Mouse (Mus musculus) cerebellum, adult (tissue): ENCODE data around the gene 1700025C18Rik.

Experiments used
- ATAC-seq: cut with Nextera tagmentation; 2 replicates; pipeline ENCODE4 v1.9.2; 2017; ENCODE audit warnings: mild to moderate bottlenecking, moderate library complexity, mixed read lengths; ENCODE audit not compliant: insufficient number of reproducible peaks, low FRiP score, low TSS enrichment

1700025C18Rik gene

DNA sequence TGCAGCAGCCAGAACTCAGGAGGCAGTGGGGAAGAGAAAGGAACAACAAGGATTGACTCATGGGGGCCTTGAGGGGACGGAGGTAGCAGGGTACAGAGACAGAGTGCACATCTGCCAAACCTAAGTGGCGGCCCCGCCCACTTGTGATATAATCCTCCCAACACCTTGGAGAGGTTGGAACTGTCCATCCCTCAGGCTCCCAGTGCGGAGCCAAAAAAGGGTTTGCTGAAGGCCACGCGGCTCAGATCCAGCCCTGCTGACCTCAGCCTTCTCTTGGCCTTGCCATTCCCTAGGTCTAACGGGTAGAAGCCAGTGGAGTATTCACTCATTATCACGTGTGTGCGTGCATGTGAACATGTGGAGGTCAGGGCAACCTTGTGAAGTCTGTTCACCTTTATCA, 9.9 kb downstream of the 1700025C18Rik start:
- ATAC-seq: no peak

DNA sequence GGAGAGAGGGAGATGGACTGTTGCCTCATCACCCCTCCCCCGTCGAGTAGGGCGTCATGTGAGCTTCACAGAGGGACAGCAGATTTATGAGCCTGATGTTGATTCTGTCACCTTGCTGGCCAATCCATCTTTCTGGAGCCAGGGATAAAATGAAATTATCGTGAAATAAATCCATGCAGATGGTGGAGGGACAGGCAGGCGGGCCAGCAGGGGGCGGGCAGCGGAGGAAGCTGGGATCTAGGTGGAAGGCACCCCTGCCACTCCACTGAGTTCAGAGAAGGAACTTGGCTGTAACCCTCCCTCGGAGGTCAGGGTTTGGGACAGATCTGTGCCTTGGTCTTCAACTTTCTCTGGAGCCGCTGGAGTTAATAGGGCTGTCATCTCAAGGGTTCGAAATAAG, 11.9 kb downstream of the 1700025C18Rik start:
- ATAC-seq: no peak

DNA sequence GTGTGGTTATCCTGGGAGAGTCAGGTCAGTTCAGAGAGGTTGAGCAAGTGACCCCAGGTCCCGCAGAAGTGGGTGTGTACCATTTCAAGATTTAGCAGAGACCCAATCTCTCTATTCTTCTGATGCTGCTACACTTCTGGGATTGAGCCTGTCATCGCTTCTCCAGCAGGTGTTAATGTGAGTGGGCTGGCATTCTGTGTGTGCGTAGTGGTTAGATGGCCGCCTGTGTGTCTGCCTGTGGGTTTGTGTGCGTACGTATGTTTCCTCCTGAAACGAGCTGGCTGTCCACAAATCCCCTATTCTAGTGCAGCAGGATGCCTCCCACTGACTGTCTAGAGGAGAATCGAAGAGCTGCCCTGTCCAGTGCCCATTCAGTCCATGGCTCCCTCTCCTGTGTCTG, 12.5 kb downstream of the 1700025C18Rik start:
- no peak for ATAC-seq

DNA sequence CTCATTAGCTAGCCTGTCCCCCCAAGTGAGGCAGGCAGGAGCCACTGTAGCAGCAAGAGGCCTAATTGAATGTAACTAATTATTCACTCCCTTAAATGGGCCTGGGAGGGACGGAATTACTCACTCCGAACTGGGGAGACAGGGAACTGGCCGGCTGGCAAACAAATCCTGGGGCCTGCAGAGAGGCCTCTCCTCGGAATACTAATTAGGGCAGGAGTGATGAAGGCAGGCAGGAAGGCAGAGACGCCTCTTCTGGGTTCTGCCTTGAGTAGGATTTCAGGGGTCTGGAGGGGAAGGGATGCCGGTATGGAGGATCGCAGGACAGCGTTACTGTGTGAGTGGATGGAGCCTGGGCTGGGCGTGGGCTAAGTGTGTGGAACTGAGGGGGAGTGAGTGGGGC, 13.5 kb downstream of the 1700025C18Rik start:
- ATAC-seq: no peak

DNA sequence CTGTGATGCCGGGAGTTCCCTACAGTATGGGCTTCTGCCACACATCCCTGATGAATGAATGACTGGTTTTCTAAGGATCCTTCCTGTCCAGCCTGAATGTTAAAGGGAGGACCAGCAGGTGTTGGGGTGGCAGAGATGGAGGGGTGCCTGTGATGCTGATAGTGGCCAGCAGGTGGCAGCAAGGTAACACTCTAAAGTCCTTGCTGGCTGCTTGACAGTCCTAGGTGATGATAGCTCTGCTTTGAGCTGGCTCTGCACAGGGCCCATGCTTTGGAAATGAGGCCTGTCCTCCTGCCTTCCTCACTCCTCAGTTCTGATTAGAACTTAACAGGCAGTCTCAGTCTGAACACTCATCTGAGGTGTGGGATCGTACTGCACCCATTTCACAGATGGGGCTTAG, 15.6 kb downstream of the 1700025C18Rik start:
- ATAC-seq: peak; percentile 16; the same call in 1 of the 2 replicates

DNA sequence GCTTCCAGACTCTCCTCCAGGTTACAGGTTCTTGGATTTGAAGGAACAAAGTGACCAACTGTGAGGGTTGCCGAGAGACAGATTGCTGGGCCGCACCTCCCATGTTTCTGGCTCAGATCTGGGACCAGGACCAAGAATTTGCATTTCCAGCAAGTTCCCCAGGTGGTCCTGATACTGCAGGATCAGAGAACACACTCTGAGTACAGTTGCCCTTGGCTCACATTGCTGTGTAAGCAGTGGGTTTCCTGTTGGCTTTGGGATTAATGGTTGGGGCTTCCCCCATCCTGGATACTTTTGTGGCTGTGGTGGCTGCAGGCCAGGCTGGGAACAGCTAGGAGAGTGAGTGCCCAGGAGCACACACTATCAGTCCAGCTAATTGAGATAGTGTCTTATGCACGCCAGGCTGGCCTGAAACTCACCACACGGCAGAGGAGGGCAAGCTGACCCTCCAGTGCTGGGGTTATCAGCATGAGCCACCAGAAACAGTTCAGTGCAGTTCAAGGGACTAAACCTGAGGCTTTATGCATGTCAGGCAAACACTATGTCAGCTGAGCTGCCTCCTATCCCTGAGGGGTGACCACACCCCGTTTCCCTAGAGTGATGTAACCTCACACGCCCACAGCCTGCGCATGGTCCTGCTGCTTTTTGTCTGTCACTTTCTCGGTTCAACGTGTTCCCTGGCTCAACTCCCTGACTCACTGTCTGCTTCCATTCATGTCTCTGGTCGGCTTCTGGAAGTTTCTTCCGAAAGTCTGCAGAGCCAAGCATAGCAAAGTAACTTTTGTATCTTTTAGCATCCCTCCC, 16.3 kb downstream of the 1700025C18Rik start:
- ATAC-seq: peak; percentile 36; the same call in 1 of the 2 replicates

DNA sequence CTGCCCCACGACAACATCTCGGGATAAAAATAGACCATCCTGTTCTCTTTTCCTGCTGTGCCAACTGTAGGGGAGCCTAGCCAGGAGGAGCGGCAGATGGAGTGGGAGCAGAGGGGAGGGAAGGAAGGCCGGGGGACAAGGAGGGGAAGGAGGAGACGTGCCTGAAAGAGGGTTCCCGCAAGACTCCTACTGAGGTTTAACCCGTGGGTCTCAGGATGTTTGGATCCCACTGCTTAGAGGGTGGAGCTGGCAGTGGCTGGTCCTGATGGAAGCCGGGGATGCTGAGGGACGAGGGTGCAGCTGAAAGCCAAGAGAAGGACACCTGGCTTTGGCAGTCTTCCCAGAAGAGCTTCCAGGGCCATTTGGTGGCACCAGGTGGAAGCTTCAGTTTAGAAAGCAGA, 17.2 kb downstream of the 1700025C18Rik start:
- ATAC-seq: peak; percentile 38; the same call in 1 of the 2 replicates

DNA sequence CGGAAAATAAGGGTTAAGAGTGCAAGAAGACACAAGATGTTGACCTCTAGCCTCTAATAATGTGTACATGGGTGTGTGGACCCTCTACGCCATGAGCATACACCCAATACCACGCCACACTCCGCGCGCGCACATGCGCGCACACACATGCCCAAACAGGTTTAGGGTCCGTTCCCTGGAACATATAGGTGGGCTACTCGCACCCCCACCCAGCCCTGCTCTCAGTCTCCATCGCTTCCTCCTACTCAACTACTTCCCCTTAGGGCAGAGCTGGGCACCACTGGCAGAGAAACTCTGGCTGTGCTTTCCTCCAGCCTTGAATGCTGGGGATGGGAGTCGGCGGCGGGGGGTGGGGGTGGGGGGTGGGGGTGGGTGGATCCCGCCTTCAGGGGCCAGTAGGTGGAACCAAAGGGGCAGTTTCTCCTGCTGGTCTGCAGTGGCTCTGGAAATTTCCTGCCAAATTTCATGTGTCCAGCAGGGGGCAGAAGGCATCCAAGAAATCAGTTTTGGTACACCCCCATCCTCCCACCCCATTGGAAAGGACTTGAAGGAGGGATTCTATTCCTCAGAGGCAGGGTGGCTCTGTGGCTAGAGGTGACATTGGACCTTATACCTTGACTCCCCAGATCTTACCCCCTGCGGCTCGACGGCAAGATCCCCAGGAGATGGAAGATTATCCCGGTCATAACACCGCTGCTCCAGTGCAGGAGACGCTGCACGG, 20.3 kb downstream of the 1700025C18Rik start:
- no peak for ATAC-seq

DNA sequence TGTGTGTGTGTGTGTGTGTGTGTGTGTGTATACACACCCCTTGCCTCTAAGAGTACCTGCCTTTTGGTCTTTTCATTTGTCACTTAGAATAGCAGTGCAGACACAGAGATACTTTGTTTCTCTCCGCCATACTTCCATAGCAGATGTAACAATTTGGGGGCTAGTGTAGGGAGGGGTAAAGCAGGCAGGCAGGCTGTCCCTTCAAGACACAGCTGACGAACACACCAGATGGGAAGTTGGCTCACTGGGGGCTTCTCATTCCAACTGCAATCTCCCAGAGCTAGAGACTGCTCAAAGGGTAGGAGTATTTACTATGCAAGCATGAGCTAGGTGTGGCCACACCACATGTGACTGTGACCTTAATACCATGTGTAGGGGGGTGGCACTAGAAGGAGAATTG, 21.7 kb downstream of the 1700025C18Rik start:
- ATAC-seq: no peak

DNA sequence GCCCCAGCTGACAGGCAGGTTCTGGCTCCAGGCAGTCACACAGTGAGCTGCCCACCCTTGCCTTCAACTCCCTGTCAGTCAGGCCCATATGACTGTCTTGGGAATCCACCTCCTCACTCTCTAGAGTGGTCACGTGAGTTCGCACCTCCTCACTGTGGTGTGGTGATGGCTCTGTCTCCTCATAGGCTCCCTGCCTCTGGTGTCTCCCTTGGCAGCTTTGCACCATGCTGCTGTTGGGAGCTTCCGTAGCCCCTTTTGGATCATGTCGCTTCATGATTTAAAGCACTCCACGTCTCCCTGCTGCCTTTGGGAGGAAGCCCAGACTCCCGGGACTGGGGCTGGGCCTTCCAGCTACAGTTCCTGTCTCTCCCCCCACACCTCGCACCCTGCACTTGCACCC, 26.1 kb downstream of the 1700025C18Rik start:
- no peak for ATAC-seq

DNA sequence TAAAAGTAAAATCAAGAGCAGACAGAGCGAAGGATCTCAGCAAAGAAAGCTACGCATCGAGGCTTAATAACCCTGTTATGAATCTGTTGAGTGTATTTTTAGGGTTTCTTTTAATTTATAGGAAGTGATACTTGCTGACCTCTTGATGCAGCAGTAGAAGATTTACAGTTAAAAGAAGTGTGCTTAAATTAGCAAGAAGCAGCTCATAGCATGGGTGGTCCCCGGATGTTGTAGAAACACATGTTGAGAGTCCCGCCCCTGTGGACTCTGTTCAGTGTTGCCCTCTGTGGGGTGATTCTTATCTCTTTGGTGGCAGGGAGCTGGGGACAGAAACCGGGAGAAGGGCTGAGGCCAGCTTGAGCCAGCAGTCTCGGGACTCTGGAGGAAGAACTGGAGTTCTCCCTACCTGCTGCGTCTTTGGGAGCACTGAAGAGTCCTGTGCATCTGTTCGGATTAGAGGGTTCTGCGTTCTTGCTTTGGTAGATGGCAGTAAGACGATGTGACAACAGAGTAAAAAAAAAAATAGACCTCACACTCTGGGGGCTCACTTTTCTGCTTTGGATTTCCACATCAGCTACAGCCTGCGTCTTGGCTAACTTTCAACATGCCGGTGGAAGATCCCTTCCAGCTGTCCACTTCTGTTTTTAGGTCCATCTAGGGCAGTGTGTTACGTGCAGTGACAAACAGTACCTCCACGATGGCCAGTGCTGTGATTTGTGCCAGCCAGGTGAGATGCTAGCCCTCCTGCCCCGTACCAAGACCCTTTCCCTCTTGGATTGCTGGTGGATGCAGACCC, 28.7 kb downstream of the 1700025C18Rik start:
- ATAC-seq: no peak

DNA sequence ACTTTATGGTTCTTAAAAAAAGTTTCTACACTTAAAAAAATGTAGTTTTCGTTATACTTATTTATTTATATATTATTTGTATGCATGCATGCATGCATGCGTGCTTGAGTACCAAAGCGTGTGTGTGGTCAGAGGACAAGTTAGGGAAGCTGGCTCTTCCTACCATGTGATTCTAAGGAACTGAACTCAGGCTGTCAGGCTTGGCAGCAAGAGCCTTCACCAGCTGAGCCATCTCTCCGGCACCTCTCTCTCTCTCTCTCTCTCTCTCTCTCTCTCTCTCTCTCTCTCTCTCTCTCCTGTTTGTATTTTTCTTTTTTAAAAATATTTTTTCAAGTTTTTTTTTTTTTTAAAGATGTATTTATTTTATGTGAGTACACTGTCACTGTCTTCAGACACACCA, 30.6 kb downstream of the 1700025C18Rik start:
- no peak for ATAC-seq

DNA sequence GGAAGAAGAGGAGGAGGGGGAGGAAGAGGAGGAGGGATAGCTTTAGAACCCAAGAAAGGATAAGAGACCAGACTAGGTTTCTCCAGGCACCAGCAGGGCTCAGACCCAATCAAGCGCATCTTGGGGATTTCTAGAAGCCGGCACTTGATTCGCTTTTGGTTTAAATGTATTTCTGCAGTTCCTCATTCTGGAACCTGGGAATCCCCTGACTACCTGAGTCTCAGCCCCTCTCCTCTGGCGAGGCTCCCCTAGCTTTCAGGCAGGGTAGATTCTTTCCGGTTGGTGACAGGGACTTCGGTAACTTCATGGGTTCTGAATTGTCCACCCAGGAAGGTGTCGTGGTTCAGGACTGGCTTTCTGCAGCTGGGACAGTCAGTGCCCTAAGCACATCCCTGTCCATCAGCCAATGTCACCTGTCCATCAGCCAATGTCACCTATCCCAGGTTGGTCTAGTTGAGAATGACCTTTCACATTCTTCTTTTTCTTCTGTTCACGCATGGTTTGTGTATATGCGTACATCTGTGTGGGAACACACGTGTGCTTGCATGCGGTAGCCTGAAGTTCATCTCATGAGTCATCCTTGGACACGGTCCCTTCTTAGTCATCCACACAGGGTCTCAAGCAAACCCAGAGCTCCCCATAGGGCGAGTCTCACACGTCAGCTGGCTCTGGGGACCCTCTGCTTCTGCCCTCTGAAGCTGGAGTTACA, 34.0 kb downstream of the 1700025C18Rik start:
- ATAC-seq: no peak

DNA sequence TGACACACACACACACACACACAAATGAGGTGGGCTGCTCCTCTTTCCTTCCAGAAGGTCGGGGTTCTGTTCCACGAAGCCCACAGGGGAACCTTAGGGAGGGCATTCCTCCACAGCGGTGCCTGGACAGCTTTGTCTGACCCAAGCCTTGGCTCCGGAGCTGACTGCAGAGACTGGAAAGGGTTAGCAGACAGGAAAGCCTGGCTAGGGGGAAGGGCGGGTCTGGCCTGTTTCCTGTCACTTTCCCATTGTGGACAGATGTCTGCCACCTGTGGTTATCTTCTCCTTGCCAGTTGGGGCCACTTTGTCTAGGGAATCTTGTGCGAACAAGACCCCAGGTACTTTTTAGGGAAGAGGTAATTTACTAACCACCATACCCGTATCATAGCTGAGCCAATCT, 34.6 kb downstream of the 1700025C18Rik start:
- ATAC-seq: no peak

DNA sequence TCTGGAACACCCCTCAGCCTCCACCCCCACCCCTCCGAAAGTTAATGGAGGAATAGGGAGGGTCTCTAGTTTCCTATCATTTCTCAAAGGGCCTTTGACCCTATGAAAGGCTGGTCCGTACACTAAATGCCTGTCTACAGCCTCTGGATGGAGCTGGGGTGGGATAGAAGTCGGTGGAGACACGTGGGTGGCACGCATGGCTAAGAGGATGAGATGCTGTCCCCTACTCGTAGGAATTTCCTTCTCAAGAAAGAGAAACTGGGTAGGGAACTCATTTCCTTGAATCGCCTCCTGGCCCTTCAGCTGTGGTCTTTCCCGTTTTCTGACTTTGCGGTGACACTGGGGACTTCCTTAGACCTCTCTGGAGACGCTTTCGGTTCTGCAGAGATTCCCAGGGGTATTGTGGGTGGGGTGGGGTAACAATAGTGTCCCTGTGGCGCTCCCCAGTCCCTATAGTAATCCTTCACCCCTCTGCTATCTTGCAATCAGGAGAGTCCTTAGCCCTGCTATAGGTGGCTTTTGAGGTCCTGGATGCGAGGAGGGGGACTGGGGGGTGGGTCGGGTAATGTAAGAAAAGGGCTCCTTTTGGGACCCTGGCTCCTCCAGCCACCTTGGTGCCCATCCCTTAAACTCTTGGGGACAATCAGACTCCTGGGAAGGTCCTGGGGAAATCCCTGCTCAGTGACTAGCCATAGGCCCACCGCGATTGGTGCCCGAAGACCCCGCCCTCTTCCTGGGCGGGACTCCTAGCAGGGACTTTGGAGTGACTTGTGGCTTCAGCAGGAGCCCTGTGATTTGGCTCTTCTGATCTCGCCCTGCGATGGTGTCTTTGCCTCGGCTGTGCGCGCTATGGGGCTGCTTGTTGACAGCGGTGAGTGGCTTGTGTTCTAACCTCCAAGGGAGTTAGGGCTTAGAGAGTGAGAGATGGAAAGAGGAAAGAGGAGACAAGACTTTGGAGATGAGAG, 35.4 kb downstream of the 1700025C18Rik start, which contains the start of gene Cd40:
Cd40 (plus strand) TSS at position 740 of the 965 bp plus-strand sequence.
- no peak for ATAC-seq

DNA sequence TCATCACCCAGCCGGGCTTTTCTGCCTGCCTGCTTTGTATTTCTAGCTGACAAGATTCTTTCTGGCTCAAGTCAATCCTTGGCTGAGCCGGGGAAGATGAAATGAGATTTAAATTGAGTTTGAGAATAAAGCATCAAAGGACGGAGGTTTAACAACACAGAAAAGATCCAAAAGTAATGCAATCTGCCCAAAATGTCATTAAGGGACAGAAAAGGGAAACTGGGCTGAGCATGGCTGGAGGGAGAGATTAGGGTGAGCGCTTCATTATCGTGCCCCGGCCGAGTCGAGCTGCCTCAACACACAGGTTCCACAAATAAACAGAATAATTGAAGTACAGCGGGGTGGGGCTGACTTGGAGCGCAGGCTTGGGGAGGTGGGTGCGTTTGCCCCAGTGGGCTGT, 39.0 kb downstream of the 1700025C18Rik start:
- no peak for ATAC-seq

DNA sequence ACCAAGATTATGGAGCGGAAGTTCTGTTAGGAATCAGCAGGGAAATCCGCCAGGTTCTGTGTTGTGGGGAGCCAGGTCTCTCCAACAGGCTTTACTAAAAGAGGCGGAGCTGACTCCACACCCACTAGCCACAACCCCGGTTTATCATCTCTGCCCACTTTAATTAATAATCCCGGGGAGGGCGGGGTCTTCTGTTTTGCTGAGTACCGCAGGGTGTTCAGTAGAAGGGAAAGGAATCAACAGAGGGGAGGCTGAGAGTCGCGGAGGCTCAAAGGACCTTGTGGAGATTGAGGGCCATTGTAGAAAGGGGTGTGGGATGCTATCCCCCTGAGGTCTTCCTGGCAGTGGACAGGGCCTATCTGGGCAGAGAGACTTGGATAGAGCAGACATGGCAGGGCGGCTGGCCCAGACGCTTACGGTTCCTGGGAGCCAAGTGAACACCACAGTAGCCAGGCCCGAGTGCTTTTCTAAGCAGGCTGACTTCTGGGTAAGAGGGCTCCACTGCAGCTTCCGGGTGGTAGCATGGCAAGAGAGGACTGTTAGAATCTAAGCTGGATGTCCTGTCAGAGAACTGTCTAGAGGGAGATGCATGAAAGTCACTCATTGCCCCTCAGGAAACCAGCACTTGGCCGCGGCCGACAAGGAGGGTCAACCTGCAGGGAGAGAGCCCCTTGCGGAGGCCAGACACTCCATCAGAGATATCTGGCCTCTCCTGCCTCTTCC, 39.6 kb downstream of the 1700025C18Rik start:
- no peak for ATAC-seq

DNA sequence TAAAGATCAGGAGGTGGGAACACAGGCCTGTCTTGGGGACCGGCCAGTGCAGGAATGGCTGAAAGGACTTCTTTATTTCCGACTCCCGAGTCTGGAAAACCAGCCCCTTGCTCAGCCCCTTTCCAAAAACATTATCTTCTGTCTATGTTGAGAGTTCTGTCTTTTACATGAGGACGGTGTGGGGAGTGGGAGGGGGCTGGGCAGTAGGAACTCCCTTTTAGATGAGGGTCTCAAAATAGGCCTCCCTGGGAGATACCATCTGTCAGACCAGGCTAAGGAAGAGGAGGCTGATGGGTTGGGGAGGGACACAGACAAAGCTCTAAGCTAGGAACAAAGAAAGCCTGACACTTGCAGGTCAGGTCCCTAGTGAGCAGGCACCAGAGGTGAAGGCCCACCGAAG, 41.5 kb downstream of the 1700025C18Rik start:
- no peak for ATAC-seq
